In genomic region chr11:3516121-3516520, GRCm38 (mm10) we compare ENCODE assay signal across 12 mouse cellular contexts. TPM values are rescaled to one million over a fixed set of nuclear protein-coding genes. Genes with fewer than 3 reads are reported as not detected.
DNase-seq lines count a peak whose midpoint lies in the region; ATAC-seq and TF ChIP-seq lines count a peak whose summit lies in the region.
"Had no signal": no experiment of that assay in that cellular context is flagged by ENCODE, and none has a peak within 500 bp of the region (broad histone marks: within the 10 kb centered on the region; RNA-seq: fewer than 3 reads in every experiment).

No protein-coding gene starts in this region.

- no peak overlapping the region for H3K4me3 ChIP-seq in forebrain, postnatal 0 days (ENCODE audit: low read depth, low read length)
- no peak overlapping the region for H3K4me3 ChIP-seq in forebrain, embryonic 11.5 days (ENCODE audit: low read depth, low read length)
- H3K4me3 ChIP-seq in kidney, embryonic 15.5 days (replicated peaks): peak overlapping the region; percentile 48; the same call in 1 of the 2 replicates
- peak overlapping the region; percentile 50 for H3K4me3 ChIP-seq in cortical plate, adult 2 months (ENCODE audit: insufficient read depth, low read length)
- peak overlapping the region; percentile 60; the same call in 1 of the 2 replicates for H3K4me3 ChIP-seq in limb, embryonic 14.5 days (replicated peaks; ENCODE audit: low read length)

- DNase-seq in forebrain, postnatal 0 days: no peak
- no peak for DNase-seq in forebrain, embryonic 11.5 days (ENCODE audit: low spot score)
- DNase-seq in kidney, adult 8-10 months: no peak
- no peak for DNase-seq in limb, embryonic 14.5 days (ENCODE audit: low spot score)
- DNase-seq in gastrocnemius, postnatal 10 days: no peak
- DNase-seq in thymus, postnatal 10 days (ENCODE audit: low spot score in 2 of 2): no peak
- DNase-seq: adrenal gland, postnatal 36 days; lung, adult 2 months had no signal

- TF ChIP-seq POLR2A in cortical plate, adult 2 months (IDR thresholded peaks at IDR 0.05; ENCODE audit: extremely low read depth, insufficient read depth, low read length): no peak
- no peak for TF ChIP-seq POLR2A in limb, embryonic 14.5 days (IDR thresholded peaks at IDR 0.05; ENCODE audit: borderline replicate concordance, extremely low read depth, insufficient read depth, insufficient read length)

- no peaks in the 10 kb centered on the region for H3K27me3 ChIP-seq in forebrain, postnatal 0 days (ENCODE audit: insufficient read depth, low read length)
- peaks cover 14% of the 10 kb centered on the region for H3K27me3 ChIP-seq in forebrain, embryonic 11.5 days (ENCODE audit: control insufficient read depth, insufficient read depth, low read length)
- H3K27me3 ChIP-seq in kidney, embryonic 15.5 days: no peaks in the 10 kb centered on the region
- 0 out of 2 replicates have a peak, but pooled peaks cover 5% of the 10 kb centered on the region for H3K27me3 ChIP-seq in limb, embryonic 14.5 days (ENCODE audit: control insufficient read depth, insufficient read depth, low read length)
- H3K27me3 ChIP-seq: Patski had no signal

- no peaks in the 10 kb centered on the region for H3K9me3 ChIP-seq in forebrain, postnatal 0 days (ENCODE audit: low read length)
- no peaks in the 10 kb centered on the region for H3K9me3 ChIP-seq in forebrain, embryonic 11.5 days (ENCODE audit: control insufficient read depth, low read length)
- no peaks in the 10 kb centered on the region for H3K9me3 ChIP-seq in kidney, embryonic 15.5 days (replicated peaks)
- H3K9me3 ChIP-seq in limb, embryonic 14.5 days (ENCODE audit: control insufficient read depth, low read length): no peaks in the 10 kb centered on the region
- H3K9me3 ChIP-seq: forebrain, embryonic 12.5 days had no signal

- 78% methylated on average over 5 of the region's 5 CpGs for WGBS in forebrain, postnatal 0 days
- 78% methylated on average over 5 of the region's 5 CpGs for WGBS in forebrain, embryonic 11.5 days
- 83% methylated on average over 5 of the region's 5 CpGs for WGBS in kidney, embryonic 15.5 days
- WGBS in limb, embryonic 14.5 days: 71% methylated on average over 5 of the region's 5 CpGs

- no peak for TF ChIP-seq CTCF in forebrain, postnatal 0 days (IDR thresholded peaks at IDR 0.05; ENCODE audit: low read depth)
- no peak for TF ChIP-seq CTCF in cortical plate, adult 2 months (IDR thresholded peaks at IDR 0.05; ENCODE audit: extremely low read depth, insufficient read depth, low read length)

- 0 out of 2 replicates have a peak, but pooled peaks cover 10% of the 10 kb centered on the region for H3K4me1 ChIP-seq in forebrain, postnatal 0 days (ENCODE audit: insufficient read depth)
- H3K4me1 ChIP-seq in forebrain, embryonic 11.5 days (replicated peaks; ENCODE audit: control insufficient read depth, insufficient read depth, low read length): peaks cover 6% of the 10 kb centered on the region; the same call in 1 of the 2 replicates
- H3K4me1 ChIP-seq in kidney, embryonic 15.5 days: peaks cover 36% of the 10 kb centered on the region
- H3K4me1 ChIP-seq in cortical plate, adult 2 months (ENCODE audit: control insufficient read depth, insufficient read depth, low read length): peaks cover 10% of the 10 kb centered on the region
- peaks cover 19% of the 10 kb centered on the region for H3K4me1 ChIP-seq in limb, embryonic 14.5 days (ENCODE audit: control insufficient read depth, insufficient read depth, low read length)

- no peaks in the 10 kb centered on the region; the same call in 1 of the 2 replicates for H3K36me3 ChIP-seq in forebrain, postnatal 0 days (ENCODE audit: insufficient read depth)
- H3K36me3 ChIP-seq in forebrain, embryonic 11.5 days (ENCODE audit: control insufficient read depth, insufficient read depth, low read length): no peaks in the 10 kb centered on the region
- peaks cover 25% of the 10 kb centered on the region for H3K36me3 ChIP-seq in kidney, embryonic 15.5 days
- peaks cover 21% of the 10 kb centered on the region for H3K36me3 ChIP-seq in limb, embryonic 14.5 days (ENCODE audit: control insufficient read depth, insufficient read depth, low read length)

- no peak overlapping the region; the same call in 1 of the 2 replicates for H3K9ac ChIP-seq in forebrain, postnatal 0 days
- no peak overlapping the region for H3K9ac ChIP-seq in forebrain, embryonic 11.5 days (ENCODE audit: low read length)
- no peak overlapping the region for H3K9ac ChIP-seq in kidney, embryonic 15.5 days
- H3K9ac ChIP-seq in limb, embryonic 14.5 days (ENCODE audit: low read depth, low read length, severe bottlenecking): no peak overlapping the region

- no peak for ATAC-seq in forebrain, postnatal 0 days
- ATAC-seq in forebrain, embryonic 11.5 days (replicated peaks; ENCODE audit: low FRiP score): no peak
- no peak for ATAC-seq in kidney, embryonic 15.5 days (replicated peaks; ENCODE audit: low FRiP score)
- no peak for ATAC-seq in limb, embryonic 14.5 days (ENCODE audit: low FRiP score, low read depth)
- ATAC-seq: Patski had no signal

- no peak overlapping the region for H3K27ac ChIP-seq in forebrain, postnatal 0 days (ENCODE audit: low read depth, low read length)
- H3K27ac ChIP-seq in forebrain, embryonic 11.5 days (ENCODE audit: low read depth, low read length): no peak overlapping the region
- H3K27ac ChIP-seq in kidney, embryonic 15.5 days: no peak overlapping the region
- no peak overlapping the region for H3K27ac ChIP-seq in cortical plate, adult 2 months (ENCODE audit: insufficient read depth, low read length)
- H3K27ac ChIP-seq in limb, embryonic 14.5 days (replicated peaks; ENCODE audit: low read depth, low read length): no peak overlapping the region
- H3K27ac ChIP-seq: forebrain, embryonic 12.5 days had no signal

- peak overlapping the region; percentile 70 for H3K4me2 ChIP-seq in forebrain, postnatal 0 days (ENCODE audit: low read depth)
- H3K4me2 ChIP-seq in forebrain, embryonic 11.5 days (ENCODE audit: low read depth, low read length, severe bottlenecking): no peak overlapping the region
- peak overlapping the region; percentile 63 for H3K4me2 ChIP-seq in kidney, embryonic 15.5 days
- H3K4me2 ChIP-seq in limb, embryonic 14.5 days (replicated peaks; ENCODE audit: low read depth, low read length, severe bottlenecking): peak overlapping the region; percentile 49

RNA-seq across cellular contexts. Expression of gene Selenom, which starts 1.6 kb away (rescaled TPM):
- total RNA-seq in forebrain, postnatal 0 days (2014; rRNA removed): 119 and 172 TPM in 2 replicates
- 224 and 227 TPM in 2 replicates for polyA plus RNA-seq in forebrain, postnatal 0 days (2015; fragmentation: Nextera tagmentation; extraction: Ambion mirVana)
- 47.3 and 54.1 TPM in 2 replicates for polyA plus RNA-seq in forebrain, embryonic 11.5 days (2014; fragmentation: Nextera tagmentation; extraction: Ambion mirVana)
- 105 and 112 TPM in 2 replicates for polyA plus RNA-seq in kidney, embryonic 15.5 days (2015; fragmentation: Nextera tagmentation; extraction: Ambion mirVana)
- 243 and 244 TPM in 2 replicates for polyA plus RNA-seq in cortical plate, adult 2 months (2012; rRNA removed)
- polyA plus RNA-seq in limb, embryonic 14.5 days (2012; rRNA removed): 201 and 256 TPM in 2 replicates
- polyA plus RNA-seq in limb, embryonic 14.5 days (2014; fragmentation: Nextera tagmentation; extraction: Ambion mirVana): 191 and 214 TPM in 2 replicates
- 10 to 100 TPM; 44.4 to 56.3 TPM for total RNA-seq in gastrocnemius, postnatal 10 days (2021)

RNA-seq across cellular contexts. Expression of gene Inpp5j, which starts 11.5 kb away (rescaled TPM):
- 3.5 and 6.5 TPM in 2 replicates for total RNA-seq in forebrain, postnatal 0 days (2014; rRNA removed)
- 6.6 and 9.7 TPM in 2 replicates for polyA plus RNA-seq in forebrain, postnatal 0 days (2015; fragmentation: Nextera tagmentation; extraction: Ambion mirVana)
- 0.31 and 0.47 TPM in 2 replicates for polyA plus RNA-seq in forebrain, embryonic 11.5 days (2014; fragmentation: Nextera tagmentation; extraction: Ambion mirVana)
- 1.4 and 2.0 TPM in 2 replicates for polyA plus RNA-seq in kidney, embryonic 15.5 days (2015; fragmentation: Nextera tagmentation; extraction: Ambion mirVana)
- 38.4 and 39.0 TPM in 2 replicates for polyA plus RNA-seq in cortical plate, adult 2 months (2012; rRNA removed)
- 0.23 and 0.40 TPM in 2 replicates for polyA plus RNA-seq in limb, embryonic 14.5 days (2012; rRNA removed)
- polyA plus RNA-seq in limb, embryonic 14.5 days (2014; fragmentation: Nextera tagmentation; extraction: Ambion mirVana): 0.18 and 0.43 TPM in 2 replicates
- 1 to 10 TPM; 1.8 to 2.2 TPM for total RNA-seq in gastrocnemius, postnatal 10 days (2021)

RNA-seq across cellular contexts. Expression of gene Smtn, which starts 24.3 kb away (rescaled TPM):
- 3.9 and 7.9 TPM in 2 replicates for total RNA-seq in forebrain, postnatal 0 days (2014; rRNA removed)
- 8.1 and 8.7 TPM in 2 replicates for polyA plus RNA-seq in forebrain, postnatal 0 days (2015; fragmentation: Nextera tagmentation; extraction: Ambion mirVana)
- polyA plus RNA-seq in forebrain, embryonic 11.5 days (2014; fragmentation: Nextera tagmentation; extraction: Ambion mirVana): 43.8 and 44.3 TPM in 2 replicates
- polyA plus RNA-seq in kidney, embryonic 15.5 days (2015; fragmentation: Nextera tagmentation; extraction: Ambion mirVana): 89.1 and 110 TPM in 2 replicates
- 4.9 and 5.4 TPM in 2 replicates for polyA plus RNA-seq in cortical plate, adult 2 months (2012; rRNA removed)
- 59.0 and 64.7 TPM in 2 replicates for polyA plus RNA-seq in limb, embryonic 14.5 days (2012; rRNA removed)
- 71.8 and 79.6 TPM in 2 replicates for polyA plus RNA-seq in limb, embryonic 14.5 days (2014; fragmentation: Nextera tagmentation; extraction: Ambion mirVana)
- total RNA-seq in gastrocnemius, postnatal 10 days (2021): 100 to 1,000 TPM; 182 to 198 TPM

RNA-seq across cellular contexts. Expression of gene Pla2g3, which starts 28.0 kb away (rescaled TPM):
- 21.3 and 26.2 TPM in 2 replicates for total RNA-seq in forebrain, postnatal 0 days (2014; rRNA removed)
- polyA plus RNA-seq in forebrain, postnatal 0 days (2015; fragmentation: Nextera tagmentation; extraction: Ambion mirVana): 9.4 and 11.9 TPM in 2 replicates
- 0.45 and 0.92 TPM in 2 replicates for polyA plus RNA-seq in forebrain, embryonic 11.5 days (2014; fragmentation: Nextera tagmentation; extraction: Ambion mirVana)
- 0.44 and 0.60 TPM in 2 replicates for polyA plus RNA-seq in kidney, embryonic 15.5 days (2015; fragmentation: Nextera tagmentation; extraction: Ambion mirVana)
- 2.6 and 2.9 TPM in 2 replicates for polyA plus RNA-seq in cortical plate, adult 2 months (2012; rRNA removed)
- polyA plus RNA-seq in limb, embryonic 14.5 days (2012; rRNA removed): 0.99 and 1.4 TPM in 2 replicates
- polyA plus RNA-seq in limb, embryonic 14.5 days (2014; fragmentation: Nextera tagmentation; extraction: Ambion mirVana): 0.23 and 0.40 TPM in 2 replicates
- under 1 TPM in 1 of 2 experiments, not detected in 1; 0.09 TPM for total RNA-seq in gastrocnemius, postnatal 10 days (2021)

Comparison
In these comparisons a context has a peak if more than half of its experiments do, and no peak if none do; other contexts are left out.
1. H3K4me3 ChIP-seq: peak in kidney, embryonic 15.5 days (single experiment), cortical plate, adult 2 months (single experiment) and limb, embryonic 14.5 days (single experiment); none in forebrain, postnatal 0 days (single experiment) and forebrain, embryonic 11.5 days (single experiment).